Mouse (Mus musculus) stomach, embryonic 16.5 days (tissue): Measurements from ENCODE around the gene Cux1. TPM values are rescaled to one million over a fixed set of nuclear protein-coding genes. Genes with fewer than 3 reads are reported as not detected.

Source experiments
- ATAC-seq: fragments of 200-750 bp; cut with Nextera tagmentation; 2 replicates; pipeline ENCODE4 v1.8.0; 2017; ENCODE audit warnings: moderate number of reproducible peaks, moderate TSS enrichment; ENCODE audit not compliant: insufficient read depth, low FRiP score
- H3K27ac ChIP-seq: fragments of 300-500 bp; sonication (generic); 2 replicates; pipeline ENCODE4 v1.5.1; 2014; ENCODE audit warnings: low read length
- H3K27me3 ChIP-seq: fragments of 300-500 bp; sonication (generic); 2 replicates; pipeline ENCODE4 v1.6.1; 2014; ENCODE audit warnings: low read length, control low read depth, mixed read lengths; ENCODE audit not compliant: control insufficient read depth, insufficient read depth
- H3K36me3 ChIP-seq: fragments of 300-500 bp; sonication (generic); 2 replicates; pipeline ENCODE4 v1.6.1; 2014; ENCODE audit warnings: low read length; ENCODE audit not compliant: control insufficient read depth, insufficient read depth
- H3K4me1 ChIP-seq: fragments of 300-500 bp; sonication (generic); 2 replicates; pipeline ENCODE4 v1.6.1; 2014; ENCODE audit warnings: low read length, control low read depth, mixed read lengths; ENCODE audit not compliant: control insufficient read depth, insufficient read depth
- H3K4me2 ChIP-seq: fragments of 300-500 bp; sonication (generic); 2 replicates; pipeline ENCODE4 v1.6.1; 2014; ENCODE audit warnings: low read depth, low read length, mixed read lengths
- H3K4me3 ChIP-seq: fragments of 300-500 bp; sonication (generic); replicated peaks from 2 replicates; pipeline ENCODE4 v1.5.1; 2014; ENCODE audit warnings: mild to moderate bottlenecking, low read length
- H3K9ac ChIP-seq: fragments of 300-500 bp; sonication (generic); 2 replicates; pipeline ENCODE4 v1.6.1; 2014; ENCODE audit warnings: low read length
- H3K9me3 ChIP-seq: fragments of 300-500 bp; sonication (generic); replicated peaks from 2 replicates; pipeline ENCODE4 v1.6.1; 2016; ENCODE audit warnings: low read length, control low read depth; ENCODE audit not compliant: control insufficient read depth
- WGBS: fragments of 180-500 bp; shearing (Covaris S2); extraction: QIAGEN DNeasy Blood & Tissue Kit; methylation state at CpG from one replicate; pipeline ENCODE4 v1.1.7; 2014; 5-methylcytosine and 5-hydroxymethylcytosine counted together
- polyA plus RNA-seq: library from polyadenylated mRNA; unstranded; fragments of >200 nt; fragmentation: Nextera tagmentation; extraction: Ambion mirVana; gene quantifications from 2 replicates; pipeline ENCODE4 v1.2.1, GENCODE M21; 2015

The Cux1 gene
- polyA plus RNA-seq, 1 experiment from 2014 or later, result 77.7 TPM

DNA sequence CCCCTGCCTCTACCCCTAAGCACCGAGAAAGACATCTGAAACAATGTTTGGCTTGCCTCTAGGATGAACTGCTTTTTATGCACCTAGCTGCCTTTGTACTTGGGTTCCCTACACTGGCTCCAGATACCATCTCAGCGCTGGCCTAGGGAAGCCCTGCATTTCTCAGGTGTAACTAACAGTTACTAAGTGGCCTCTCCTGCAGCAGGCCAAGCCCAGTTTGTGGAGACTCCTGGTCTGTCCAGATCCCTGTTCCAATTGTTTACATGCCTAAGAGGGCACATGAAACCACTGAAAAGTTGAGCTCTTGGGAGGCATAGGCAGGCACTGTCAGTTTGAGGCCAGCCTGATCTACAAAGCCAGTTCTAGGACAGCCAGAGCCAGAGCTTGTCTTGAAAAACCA is 173.7 kb downstream of the Cux1 start:
- no peaks in the 10 kb centered on the region for H3K27me3 ChIP-seq
- H3K4me1 ChIP-seq, result no peaks in the 10 kb centered on the region
- H3K9me3 ChIP-seq, result no peaks in the 10 kb centered on the region
- ATAC-seq, result no peak
- no peak overlapping the region for H3K9ac ChIP-seq
- H3K4me3 ChIP-seq, result no peak overlapping the region
- H3K27ac ChIP-seq, result no peak overlapping the region
- H3K4me2 ChIP-seq, result no peak overlapping the region
- 84% methylated on average over 2 of the region's 2 CpGs for WGBS
- H3K36me3 ChIP-seq, result no peaks in the 10 kb centered on the region

GRCm38 (mm10) chr5:136386757-136387156 is 180.5 kb downstream of the Cux1 start:
- no peak overlapping the region for H3K4me3 ChIP-seq
- no peak overlapping the region for H3K4me2 ChIP-seq
- no peaks in the 10 kb centered on the region for H3K4me1 ChIP-seq
- no peaks in the 10 kb centered on the region for H3K9me3 ChIP-seq
- H3K9ac ChIP-seq, result no peak overlapping the region
- H3K27ac ChIP-seq, result no peak overlapping the region
- H3K27me3 ChIP-seq, result no peaks in the 10 kb centered on the region
- 62% methylated on average over 2 of the region's 2 CpGs for WGBS
- no peak for ATAC-seq
- H3K36me3 ChIP-seq, result no peaks in the 10 kb centered on the region

GRCm38 (mm10) chr5:136385161-136385560 is 182.1 kb downstream of the Cux1 start:
- H3K27ac ChIP-seq, result no peak overlapping the region
- 82% methylated on average over 3 of the region's 3 CpGs for WGBS
- ATAC-seq, result no peak

DNA sequence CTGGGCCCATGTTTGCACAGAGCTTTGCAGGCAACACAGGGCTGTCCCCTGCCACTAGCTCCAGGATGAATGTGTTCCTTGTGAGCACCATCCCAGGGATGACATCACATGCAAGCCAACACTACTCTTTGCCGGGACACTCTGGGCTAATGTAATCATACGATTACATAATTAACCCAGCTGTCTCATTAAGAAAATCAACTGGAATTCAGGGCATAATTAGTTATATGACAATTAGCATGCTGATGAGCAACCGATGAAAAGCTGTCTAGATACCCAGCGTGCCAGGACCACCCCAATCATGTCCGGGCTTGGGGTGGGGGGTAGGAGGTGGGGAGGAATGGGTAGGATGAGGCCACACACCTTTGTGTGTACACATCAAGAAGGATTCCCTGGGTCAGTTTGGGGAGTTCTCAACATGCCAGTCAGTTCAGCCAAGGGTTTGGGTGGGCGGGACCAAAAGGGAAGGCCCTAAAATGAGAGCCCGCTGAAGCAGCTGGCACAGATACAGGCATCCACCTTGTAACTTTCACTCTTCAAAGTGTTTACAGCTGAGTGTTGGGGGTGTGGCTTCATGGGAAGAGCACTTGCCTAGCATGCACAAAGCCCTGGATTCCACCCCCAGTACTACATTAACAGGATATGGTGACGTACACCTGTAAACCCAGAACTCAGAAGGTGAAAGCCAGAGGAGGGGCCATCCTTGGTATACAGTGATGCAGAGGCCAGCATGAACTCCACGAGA is 184.9 kb downstream of the Cux1 start:
- no peaks in the 10 kb centered on the region for H3K27me3 ChIP-seq
- H3K9ac ChIP-seq, result no peak overlapping the region
- no peaks in the 10 kb centered on the region for H3K9me3 ChIP-seq
- no peaks in the 10 kb centered on the region for H3K36me3 ChIP-seq
- H3K4me2 ChIP-seq, result no peak overlapping the region
- no peak overlapping the region for H3K4me3 ChIP-seq
- peak; percentile 37; the same call in 1 of the 2 replicates for ATAC-seq
- 80% methylated on average over 9 of the region's 9 CpGs for WGBS
- H3K4me1 ChIP-seq, result no peaks in the 10 kb centered on the region
- H3K27ac ChIP-seq, result no peak overlapping the region

More at GRCm38 (mm10) chr5:136385161-136385560, 182.1 kb downstream of the Cux1 start:
- no peaks in the 10 kb centered on the region for H3K27me3 ChIP-seq
- H3K4me3 ChIP-seq, result no peak overlapping the region
- H3K4me2 ChIP-seq, result no peak overlapping the region
- H3K9ac ChIP-seq, result no peak overlapping the region
- no peaks in the 10 kb centered on the region for H3K36me3 ChIP-seq
- no peaks in the 10 kb centered on the region for H3K9me3 ChIP-seq
- H3K4me1 ChIP-seq, result no peaks in the 10 kb centered on the region

DNA sequence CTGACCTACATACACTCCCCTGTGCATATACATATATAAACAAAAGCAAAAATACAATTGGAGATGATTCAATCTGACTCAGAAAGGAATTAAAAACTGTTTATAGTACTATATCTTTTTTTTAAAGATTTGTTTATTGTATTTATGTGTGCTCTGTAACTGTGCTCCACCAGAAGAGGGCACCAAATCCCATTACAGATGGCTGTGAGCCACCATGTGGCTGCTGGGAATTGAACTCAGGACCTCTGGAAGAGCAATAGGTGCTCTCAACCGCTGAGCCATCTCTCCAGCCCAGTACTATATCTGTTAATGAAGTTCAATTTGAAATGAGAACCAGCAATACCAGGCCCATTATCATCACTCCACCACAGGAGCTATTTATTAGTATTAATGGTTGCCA is 187.9 kb downstream of the Cux1 start:
- no peak overlapping the region for H3K4me3 ChIP-seq
- no peak overlapping the region for H3K9ac ChIP-seq
- H3K36me3 ChIP-seq, result no peaks in the 10 kb centered on the region
- no peak for ATAC-seq
- H3K4me2 ChIP-seq, result no peak overlapping the region
- H3K27me3 ChIP-seq, result no peaks in the 10 kb centered on the region
- H3K9me3 ChIP-seq, result no peaks in the 10 kb centered on the region
- no peak overlapping the region for H3K27ac ChIP-seq
- H3K4me1 ChIP-seq, result no peaks in the 10 kb centered on the region
- 93% methylated on average over 1 of the region's 1 CpGs for WGBS

- Histone ChIP-seq H3K9ac (no peak overlapping the region), H3K4me3 (no peak overlapping the region), H3K27me3 (no peaks in the 10 kb centered on the region), H3K9me3 (no peaks in the 10 kb centered on the region), H3K36me3 (no peaks in the 10 kb centered on the region), H3K4me1 (no peaks in the 10 kb centered on the region), H3K4me2 (no peak overlapping the region), H3K27ac (no peak overlapping the region)
- ATAC-seq, result no peak
- 79% methylated on average over 3 of the region's 3 CpGs for WGBS
Measured at GRCm38 (mm10) chr5:136377101-136377500, 190.2 kb downstream of the Cux1 start.

GRCm38 (mm10) chr5:136375350-136375749 is 191.9 kb downstream of the Cux1 start:
- no peaks in the 10 kb centered on the region for H3K9me3 ChIP-seq
- no peak overlapping the region for H3K27ac ChIP-seq
- no peak overlapping the region for H3K4me3 ChIP-seq
- H3K27me3 ChIP-seq, result no peaks in the 10 kb centered on the region
- no peak overlapping the region for H3K4me2 ChIP-seq
- H3K9ac ChIP-seq, result no peak overlapping the region
- H3K4me1 ChIP-seq, result no peaks in the 10 kb centered on the region
- 63% methylated on average over 3 of the region's 3 CpGs for WGBS
- ATAC-seq, result no peak
- H3K36me3 ChIP-seq, result no peaks in the 10 kb centered on the region

- no peaks in the 10 kb centered on the region for H3K27me3 ChIP-seq
- no peak for ATAC-seq
- H3K27ac ChIP-seq, result no peak overlapping the region
- no peaks in the 10 kb centered on the region for H3K4me1 ChIP-seq
- 70% methylated on average over 3 of the region's 3 CpGs for WGBS
- no peaks in the 10 kb centered on the region for H3K36me3 ChIP-seq
- H3K4me2 ChIP-seq, result no peak overlapping the region
- H3K9ac ChIP-seq, result no peak overlapping the region
- no peaks in the 10 kb centered on the region for H3K9me3 ChIP-seq
- H3K4me3 ChIP-seq, result no peak overlapping the region
Measured at GRCm38 (mm10) chr5:136372276-136372675, 195.0 kb downstream of the Cux1 start.

GRCm38 (mm10) chr5:136363421-136363820 is 203.9 kb downstream of the Cux1 start:
- H3K9me3 ChIP-seq, result no peaks in the 10 kb centered on the region
- no peak overlapping the region for H3K9ac ChIP-seq
- no peak overlapping the region for H3K4me3 ChIP-seq
- ATAC-seq, result no peak
- no peaks in the 10 kb centered on the region for H3K27me3 ChIP-seq
- peaks cover 7% of the 10 kb centered on the region for H3K36me3 ChIP-seq
- H3K27ac ChIP-seq, result no peak overlapping the region
- 79% methylated on average over 7 of the region's 7 CpGs for WGBS
- H3K4me1 ChIP-seq, result no peaks in the 10 kb centered on the region
- H3K4me2 ChIP-seq, result no peak overlapping the region
